Mouse (Mus musculus) testis, postnatal 14 days (tissue): ENCODE results near the gene Sgms1.

Experiments used
- DNase-seq: peaks from one replicate; pipeline ENCODE4 v3.0.0; 2021; ENCODE audit warnings: low spot score

Gene Sgms1

DNA sequence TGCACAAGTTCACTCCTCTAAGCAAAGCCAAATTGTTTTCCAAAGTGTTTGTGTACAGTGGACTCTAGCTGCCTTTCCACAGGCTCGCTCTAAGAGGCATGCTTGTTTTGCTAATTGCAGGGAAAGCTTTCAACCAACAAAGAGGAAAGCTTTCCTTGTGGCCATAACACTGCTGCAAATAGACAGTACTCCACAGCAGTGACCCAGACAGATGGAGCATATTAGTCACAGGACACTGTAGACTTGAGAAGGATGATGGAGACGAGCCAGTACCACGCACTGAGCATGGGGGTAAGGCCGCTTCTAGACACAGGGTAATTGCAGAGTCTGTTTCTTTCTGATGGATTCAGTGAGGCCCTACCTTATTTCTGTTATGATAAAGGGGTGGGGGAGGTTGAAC lies 33.3 kb downstream of the Sgms1 start:
- no peak for DNase-seq

DNA sequence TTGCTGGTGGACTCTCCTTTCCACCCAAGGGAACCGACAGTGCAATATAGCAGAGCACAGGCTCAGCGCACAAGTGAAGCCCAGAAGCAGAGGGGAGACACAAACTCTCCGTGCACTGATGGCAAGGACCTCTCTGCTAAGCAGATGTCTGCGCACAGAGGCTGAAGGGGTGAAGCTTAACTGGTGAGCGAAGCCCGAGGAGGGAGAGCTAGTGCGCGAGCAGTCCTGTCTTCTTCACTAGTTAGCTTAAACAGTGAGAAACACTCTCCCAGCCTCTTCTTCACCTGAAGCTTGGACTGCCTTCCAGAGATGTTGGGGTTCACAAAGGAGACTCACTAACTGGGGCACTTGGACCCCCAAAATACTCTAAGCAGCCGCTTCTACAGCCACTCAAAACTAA lies 36.1 kb downstream of the Sgms1 start:
- DNase-seq, result no peak

DNA sequence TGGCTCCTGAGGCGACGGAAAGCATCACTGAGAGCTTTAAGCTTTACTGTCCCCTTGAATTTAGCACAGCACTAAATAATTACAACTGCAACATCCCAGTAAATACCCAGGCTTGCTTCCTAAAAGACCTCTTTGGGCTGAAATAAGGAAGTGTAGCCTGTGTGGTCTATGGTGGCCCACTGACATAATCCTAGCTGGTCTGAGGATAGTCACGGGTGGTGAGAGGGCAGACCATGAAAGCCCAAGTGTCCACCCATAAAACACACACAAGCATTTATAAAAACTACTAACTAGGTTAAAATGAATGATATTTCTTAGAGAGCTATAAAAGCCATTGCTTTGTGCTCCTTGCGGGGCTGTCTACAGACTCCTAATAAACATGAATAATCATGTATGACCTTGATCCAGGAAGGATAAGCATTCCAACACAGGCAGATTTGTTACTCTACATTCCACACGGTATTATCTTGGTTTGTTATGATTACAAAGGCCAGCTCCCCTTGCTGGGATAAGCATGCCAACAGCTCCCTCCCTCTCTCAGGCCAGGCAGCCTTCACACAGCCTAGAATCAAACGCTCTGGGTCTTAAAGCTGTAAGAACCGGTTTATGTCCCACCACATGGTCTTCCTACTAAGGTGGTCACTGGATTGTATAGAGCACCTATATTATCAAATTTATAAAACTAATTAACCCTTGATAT lies 40.4 kb downstream of the Sgms1 start:
- no peak for DNase-seq

DNA sequence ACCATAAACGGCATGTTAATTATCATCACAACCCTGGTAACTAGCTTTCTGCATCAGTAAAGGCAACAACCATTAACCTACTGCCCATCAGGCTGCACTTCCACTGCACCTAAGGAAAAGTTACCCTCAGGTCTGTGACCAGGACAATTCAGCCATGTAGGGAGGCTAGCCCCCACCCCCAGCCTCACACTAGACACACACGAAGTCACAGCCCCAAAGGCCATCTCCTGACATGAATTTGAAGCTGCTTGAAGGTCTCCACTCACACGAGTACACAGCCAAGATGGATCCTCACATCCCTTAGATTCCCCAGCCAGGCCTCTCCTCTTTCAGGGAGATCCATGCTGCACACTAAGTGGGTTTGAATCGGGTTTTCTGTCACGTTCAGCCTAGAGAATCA lies 42.0 kb downstream of the Sgms1 start:
- no peak for DNase-seq

DNA sequence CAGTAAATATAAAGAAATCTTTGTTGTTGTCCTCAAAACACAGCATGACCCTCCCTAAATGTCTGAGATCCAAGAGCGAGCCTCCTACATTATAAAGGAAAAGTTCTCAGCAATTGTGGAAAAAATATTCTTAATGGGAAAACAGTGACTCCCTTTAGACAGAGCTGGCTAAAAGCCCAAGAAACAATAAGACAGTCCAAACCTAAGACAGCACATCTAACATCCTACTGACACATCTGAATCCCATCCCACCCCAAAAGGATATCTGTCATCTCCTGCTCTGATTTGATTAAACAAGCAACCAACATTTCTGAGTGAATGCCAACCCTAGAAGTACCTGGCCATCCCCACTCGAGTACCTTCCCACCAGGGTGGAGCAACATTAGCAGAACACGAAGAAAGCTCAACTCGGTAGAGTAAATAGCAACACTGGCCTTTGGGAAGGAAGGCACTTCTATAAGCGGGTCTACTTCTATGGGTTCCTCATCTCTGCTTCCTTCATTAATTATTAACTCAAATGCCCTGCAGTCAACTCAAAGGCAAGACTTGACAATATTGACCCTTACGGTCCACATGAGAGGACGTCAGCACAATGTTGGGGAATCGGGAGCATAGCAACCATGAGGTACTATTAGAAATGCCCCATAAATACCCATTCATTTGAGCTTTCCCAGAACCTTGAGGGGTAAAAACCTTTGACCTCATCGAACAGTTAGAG lies 42.7 kb downstream of the Sgms1 start:
- DNase-seq, result no peak

DNA sequence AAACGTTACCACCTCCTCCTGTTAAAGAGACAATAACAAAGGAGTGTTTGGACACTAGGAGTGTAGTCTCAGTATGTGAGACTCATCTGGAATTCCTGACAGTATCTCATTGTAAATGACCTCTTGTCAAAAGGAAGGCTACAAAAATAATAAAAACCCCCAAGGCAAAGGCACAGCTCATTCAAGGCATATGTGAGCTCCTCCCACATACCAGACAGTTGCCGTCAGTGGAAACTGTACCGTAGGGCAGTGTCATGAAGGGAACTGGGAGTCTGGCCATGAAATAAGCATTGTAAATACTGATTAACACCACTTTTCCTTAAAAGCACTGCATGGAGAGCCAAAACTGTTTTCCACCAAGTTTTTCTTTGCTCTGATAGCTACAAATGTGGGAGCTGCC lies 43.3 kb downstream of the Sgms1 start:
- DNase-seq, result peak; percentile 70

DNA sequence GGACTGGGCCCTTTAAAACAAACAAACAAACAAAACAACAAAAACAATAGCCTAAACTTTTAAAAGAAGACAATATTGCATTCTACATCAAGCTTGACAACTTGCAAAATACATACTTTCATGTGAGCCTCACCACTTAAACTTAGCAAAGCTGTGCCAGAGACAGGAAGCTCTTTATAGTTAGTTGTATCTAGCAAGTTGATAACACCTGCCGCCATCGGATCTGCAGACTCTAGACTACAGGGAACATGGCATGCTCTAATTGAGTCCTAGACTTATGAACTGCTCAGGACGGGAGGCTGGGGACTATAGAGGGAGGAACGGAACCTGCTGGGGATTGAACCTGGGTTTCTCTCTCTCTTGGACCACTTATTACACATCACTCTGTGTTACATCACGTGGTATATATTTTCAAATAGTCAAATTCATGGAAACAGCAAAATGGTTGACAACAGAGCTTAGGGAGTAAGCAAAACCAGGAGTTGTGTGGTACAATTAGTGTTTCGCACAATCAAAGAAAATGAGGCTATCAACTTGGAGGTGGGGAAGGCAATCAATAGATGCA lies 44.3 kb downstream of the Sgms1 start:
- DNase-seq, result no peak

DNA sequence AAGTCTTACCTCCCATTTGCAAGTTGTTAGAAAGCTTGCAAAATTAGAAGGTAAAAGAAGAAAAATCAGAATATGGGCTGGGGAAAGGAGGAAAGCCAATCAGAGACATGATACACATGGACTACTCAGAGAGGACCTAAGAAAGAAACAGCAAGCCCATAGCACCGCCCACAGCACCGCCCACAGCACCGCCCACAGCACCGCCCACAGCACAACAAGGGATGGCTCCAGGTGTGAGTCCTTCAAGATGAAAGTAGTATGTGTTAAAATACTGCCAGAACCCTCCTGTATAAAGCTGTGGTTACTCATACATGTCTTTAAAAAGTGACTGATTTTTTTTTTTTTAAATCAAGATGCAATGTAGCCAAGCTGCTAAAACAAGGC lies 44.8 kb downstream of the Sgms1 start:
- DNase-seq, result no peak

DNA sequence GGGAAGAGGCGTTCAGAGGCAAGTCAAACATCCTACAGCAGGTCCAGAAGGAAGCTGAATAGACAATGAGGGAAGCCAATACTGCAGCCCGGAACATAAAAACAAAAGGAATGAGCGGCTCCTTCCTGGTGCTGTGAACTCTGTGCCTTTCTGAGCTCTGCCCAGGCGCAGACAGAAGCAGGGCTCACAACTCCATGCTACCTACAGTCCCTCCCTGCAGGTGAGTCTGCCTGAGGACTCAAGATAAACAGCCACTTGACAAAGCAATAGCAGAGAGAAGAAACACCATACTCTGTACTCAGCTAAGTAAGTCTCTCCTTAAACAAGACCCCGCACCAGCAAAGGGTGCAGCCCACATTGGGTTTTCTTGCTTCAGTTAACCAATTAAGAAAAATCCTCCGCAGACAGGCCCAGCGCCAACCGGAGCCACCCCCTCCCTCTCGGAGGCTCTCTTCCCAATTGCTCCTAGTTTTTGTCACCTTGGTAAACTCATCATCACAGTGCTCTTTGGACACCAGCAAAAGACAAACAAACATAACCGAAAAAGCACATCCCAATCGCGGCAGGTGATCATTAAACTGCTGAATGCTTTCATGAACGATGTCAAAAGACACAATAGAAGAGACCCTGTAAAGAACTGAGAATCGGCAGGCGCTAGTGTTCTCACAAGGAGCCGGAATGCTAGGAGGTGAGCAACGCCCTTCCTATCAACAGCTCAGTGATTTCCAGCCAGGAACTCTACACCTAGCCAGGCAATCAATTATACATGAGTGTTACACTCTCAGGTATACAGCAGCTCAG lies 45.4 kb downstream of the Sgms1 start:
- no peak for DNase-seq

DNA sequence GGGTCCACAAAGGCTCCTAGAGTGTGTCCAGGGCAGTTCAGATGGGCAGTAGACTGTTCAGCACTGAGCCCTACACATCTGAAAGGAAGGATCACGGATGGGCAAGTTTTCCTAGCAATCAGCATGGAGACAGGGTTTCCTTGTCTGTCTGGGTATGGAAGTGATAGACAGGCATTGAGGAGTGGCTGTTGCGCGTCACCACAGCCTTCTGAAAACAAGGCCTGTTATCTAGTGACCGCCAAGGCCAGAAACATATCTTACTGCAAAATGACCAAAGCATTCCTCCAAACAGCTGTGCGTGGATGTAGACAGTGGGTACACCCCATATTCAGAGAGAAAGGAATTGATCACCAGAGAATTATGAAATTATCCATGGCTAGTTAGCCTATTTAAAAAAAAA lies 47.1 kb downstream of the Sgms1 start:
- DNase-seq, result no peak

DNA sequence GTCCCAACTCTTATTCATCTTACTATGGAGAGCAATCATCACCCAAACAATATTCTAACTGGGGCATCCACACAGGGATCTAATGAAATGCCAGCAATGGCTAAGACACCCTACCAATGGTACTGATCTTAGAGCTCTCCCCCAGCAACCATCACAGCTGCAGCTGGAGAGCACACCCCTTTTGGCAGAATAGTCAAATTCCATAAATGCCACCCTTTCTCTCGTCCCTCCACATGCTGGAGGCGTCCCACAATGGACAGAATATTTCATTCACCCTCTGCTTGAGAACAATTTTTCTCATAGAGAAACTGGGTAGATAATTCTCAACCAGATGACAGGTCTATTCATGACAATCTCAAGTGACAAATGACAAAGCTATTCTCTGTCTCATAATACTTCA lies 48.4 kb downstream of the Sgms1 start:
- no peak for DNase-seq

DNA sequence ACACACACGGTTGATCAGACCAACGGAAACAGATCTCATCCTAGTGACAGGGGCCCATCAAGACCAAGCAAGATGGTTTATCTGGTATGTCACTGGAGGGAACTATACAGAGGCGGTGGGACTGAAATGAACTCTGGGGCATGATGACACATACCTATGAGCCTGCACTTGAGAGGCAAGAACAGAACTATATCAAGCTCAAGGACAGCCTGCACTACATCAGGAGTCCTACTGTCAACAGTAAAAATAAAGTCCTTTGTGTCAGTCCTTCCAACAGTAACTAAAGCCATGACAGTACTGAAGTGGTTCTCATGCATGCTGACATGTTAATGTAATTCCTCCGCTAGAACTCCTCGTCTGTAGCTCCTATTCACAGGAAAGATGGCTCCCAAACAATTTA lies 49.3 kb downstream of the Sgms1 start:
- no peak for DNase-seq

DNA sequence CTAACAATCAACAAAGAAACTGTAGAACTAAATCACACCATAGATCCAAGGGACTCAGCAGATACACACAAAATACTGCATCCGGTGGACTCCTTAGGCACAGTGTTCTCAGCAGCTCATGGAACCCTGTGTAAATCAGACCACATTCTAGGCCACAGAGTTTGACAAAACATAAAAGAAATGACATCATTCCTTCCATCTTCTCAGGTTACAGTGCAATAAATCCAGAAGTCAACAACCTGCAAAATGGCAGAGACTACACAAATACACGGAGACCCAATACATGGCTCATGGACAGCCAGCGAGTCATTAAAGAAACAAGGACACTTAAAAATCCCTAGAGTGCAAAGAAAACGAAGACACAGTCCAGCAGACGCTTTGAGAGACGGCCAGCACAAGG lies 51.8 kb downstream of the Sgms1 start:
- DNase-seq, result no peak

DNA sequence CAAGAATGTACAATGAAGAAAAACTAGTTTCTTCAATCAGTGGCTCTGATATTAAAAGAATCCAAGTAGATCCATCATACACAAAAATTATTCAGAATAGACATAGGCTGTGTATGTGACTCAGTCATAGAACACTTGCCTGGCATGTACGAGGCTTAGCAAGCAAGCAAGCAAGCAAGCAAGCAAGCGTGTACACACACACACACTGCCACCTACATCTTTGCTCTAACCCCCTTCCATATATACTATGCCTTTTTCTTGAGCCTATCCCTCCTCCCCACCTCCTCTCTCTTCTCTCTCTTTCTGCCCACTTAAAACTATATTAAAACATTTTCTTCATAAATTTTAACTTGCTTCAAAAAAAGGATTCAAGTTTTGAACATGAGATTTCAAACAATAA lies 54.8 kb downstream of the Sgms1 start:
- DNase-seq, result no peak

DNA sequence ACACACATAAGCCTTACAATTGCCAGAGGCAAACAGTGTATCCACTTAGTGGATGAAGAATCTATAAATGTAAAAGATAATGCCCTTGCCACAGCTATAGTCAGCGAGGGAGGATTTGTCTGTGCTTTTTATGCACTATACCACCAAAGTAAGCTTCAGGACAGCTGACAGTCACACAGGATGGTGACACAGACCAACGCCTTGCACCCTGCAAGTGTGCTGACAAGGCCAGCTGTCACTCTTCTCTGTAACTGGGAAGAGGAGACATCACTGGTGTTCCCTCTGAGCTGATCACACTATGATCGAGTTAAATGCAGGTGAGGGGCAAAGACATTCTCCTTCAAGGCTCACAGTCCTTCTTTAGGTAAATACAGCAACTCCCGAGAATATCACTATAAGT lies 56.0 kb downstream of the Sgms1 start:
- no peak for DNase-seq

DNA sequence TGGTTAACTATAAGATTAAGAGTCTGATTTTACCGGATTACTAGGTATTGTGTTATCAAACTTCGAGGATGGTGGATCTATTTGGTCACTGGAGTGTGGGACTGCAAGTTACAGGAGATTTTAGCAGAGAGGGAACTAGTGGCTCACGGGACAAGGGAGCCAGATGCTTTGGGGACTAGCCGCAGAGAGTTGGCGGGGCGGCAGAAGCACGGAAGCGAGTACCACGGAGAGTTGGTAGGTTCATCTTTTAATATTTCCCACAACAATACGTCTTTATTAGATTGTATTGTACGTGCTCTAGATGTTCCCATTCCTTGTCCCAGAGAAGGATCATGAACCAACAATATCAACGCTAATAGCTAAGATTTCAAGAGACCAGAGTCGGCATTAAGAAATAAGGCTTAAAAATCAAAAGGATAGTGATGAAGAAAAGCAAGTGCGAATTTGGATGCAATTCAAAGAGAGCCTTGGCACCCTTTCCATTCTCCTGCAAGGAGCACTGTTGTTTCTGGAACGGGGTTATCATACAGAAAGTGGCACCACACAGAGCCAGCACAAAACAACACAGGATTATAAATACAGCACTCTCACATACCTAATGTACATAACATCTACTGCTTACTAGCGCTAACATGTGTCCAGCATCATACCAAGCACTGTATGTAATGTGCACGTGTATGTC lies 56.6 kb downstream of the Sgms1 start:
- DNase-seq, result no peak

DNA sequence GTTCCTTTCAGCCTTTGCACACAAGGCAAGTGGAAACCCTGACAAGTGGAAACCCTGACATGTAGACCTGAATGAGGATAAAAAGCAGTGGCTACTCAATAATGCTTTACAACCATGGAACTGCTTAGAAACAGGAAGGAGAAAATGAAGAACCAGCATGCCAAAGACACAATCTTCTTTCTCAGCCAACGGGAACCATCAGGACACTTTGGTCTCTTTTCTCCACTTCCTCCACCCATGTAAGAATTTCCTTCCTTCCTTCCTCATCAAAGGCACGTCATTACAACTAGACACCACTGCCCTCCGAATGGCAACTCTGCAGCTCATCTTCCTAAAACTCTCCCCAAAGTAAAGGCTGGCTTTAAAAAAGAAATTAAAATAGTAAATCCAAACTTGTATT lies 59.3 kb downstream of the Sgms1 start:
- no peak for DNase-seq

DNA sequence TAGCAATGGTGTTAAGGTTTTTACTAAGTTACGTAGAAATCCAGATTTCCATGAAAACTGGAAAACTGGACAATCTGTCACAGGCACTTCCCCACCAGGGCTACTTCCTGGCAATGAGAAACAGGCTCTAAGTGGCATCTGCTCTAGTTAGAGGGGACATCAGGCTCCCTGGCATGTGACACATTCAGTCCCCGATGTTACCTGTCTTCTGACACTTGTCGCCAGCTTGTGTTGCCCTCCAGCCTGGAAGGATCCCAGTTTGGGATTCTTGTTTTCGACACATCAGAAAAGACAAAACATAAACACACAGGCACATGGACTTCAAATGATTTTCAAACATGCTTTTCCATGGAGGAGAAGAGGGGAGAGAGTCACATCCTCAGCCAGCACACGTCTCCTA lies 60.0 kb downstream of the Sgms1 start:
- no peak for DNase-seq

DNA sequence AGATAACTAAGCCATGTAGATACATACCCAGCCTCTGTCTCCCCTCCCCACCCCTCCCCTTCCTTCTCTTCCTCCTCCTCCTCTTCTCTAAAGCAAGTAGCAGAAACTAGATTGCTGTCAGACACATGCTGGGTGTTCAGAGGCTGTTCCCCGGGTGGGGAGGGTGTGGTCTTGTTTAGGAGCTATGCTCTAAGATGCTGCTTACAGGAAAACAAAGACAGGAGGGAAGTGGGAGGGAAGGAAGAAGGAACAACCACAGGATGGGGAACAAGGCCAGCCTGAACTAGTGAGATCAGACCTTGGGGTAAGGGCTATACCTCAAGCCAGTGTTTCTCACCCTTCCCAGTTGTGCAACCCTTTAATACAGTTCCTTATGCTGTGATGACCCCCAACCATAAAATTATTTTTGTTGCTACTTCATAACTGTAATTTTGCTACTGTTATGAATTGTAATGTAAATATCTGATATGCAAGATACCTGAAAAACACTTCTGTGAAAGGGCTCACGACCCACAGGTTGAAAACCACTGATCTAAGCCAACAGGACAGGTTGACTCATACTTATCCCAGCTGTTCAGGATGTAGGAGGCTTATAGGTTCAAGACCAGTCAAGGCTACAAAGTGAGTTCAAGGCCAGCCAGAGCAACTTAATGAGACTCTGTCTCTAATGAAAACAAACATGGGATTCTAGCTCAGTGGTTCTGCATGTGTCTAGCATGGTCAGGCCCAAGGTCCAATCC lies 61.3 kb downstream of the Sgms1 start:
- no peak for DNase-seq

DNA sequence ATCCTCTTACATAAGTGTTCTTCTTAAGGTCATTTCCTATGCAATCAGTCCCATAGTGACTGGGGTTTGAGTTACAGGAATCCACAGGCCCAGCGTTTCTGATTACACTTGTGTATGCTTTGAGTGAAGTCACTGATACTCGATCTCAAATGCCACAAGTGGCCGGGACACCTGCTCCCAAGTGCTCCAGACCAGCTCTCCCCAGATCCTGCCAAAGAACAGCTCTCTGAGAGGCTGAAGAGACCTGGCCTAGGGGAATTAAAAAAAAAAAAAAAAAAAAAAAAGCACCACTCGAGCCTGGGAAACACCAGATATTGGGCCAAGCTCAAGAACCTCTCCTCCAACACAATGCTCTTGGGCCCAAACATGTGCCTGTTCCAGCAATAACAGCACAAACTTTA lies 62.9 kb downstream of the Sgms1 start:
- no peak for DNase-seq

DNA sequence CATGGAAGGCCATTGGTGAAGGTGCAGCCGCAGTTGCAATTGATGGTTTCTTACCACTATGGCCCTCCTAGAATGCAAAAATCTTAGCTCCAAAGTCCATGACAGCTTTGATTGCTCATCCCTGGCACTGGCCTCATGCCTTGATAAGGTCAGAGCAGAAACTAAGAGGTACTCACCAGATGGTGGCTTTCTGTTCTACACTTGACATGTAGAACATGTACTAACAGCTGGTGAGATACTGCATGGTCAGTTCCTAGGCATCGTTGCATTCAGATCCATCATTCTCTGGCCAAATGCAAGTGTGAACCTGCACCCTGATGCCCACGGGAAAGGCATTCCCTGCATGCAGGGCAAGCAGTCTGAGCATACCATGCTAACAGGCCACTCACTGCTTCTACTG lies 63.4 kb downstream of the Sgms1 start:
- no peak for DNase-seq
